Mouse (Mus musculus): ENCODE results near the gene Tmem176b.
"Not testable (repeated sequence)": the region's sequence is repeated elsewhere in the genome, so short reads cannot be mapped to it uniquely, and the experiment has no call there.

The Tmem176b gene

GRCm38 (mm10) chr6:48840973-48841625 is at the start of gene Tmem176b:
Gene Tmem176b (minus strand): TSS chr6:48841496.
- peak; percentile 28 for DNase-seq (ENCODE audit: low read depth)

- no peak for DNase-seq (ENCODE audit: low read depth)
Observed at GRCm38 (mm10) chr6:48876510-48877135, 35.3 kb upstream of the Tmem176b start.

- no peak for DNase-seq (ENCODE audit: low read depth)
Observed at GRCm38 (mm10) chr6:48875515-48875914, 34.2 kb upstream of the Tmem176b start.

- DNase-seq (ENCODE audit: low read depth): no peak
Observed at GRCm38 (mm10) chr6:48874576-48874975, 33.3 kb upstream of the Tmem176b start.

GRCm38 (mm10) chr6:48872596-48872995 is 31.3 kb upstream of the Tmem176b start, which contains the start of gene Aoc1:
Gene Aoc1 (plus strand): TSS chr6:48872896.
- DNase-seq (ENCODE audit: low read depth): no peak

GRCm38 (mm10) chr6:48869774-48870173 is 28.5 kb upstream of the Tmem176b start:
- DNase-seq (ENCODE audit: low read depth): no peak

- DNase-seq (ENCODE audit: low read depth): no peak
Observed at GRCm38 (mm10) chr6:48867158-48867557, 25.9 kb upstream of the Tmem176b start.

GRCm38 (mm10) chr6:48866355-48866950 is 25.2 kb upstream of the Tmem176b start:
- DNase-seq (ENCODE audit: low read depth): not testable (repeated sequence)

- DNase-seq (ENCODE audit: low read depth): no peak
Observed at GRCm38 (mm10) chr6:48865152-48865745, 24.0 kb upstream of the Tmem176b start.

- DNase-seq (ENCODE audit: low read depth): no peak
Observed at GRCm38 (mm10) chr6:48864723-48865122, 23.4 kb upstream of the Tmem176b start.

- no peak for DNase-seq (ENCODE audit: low read depth)
Observed at GRCm38 (mm10) chr6:48864181-48864580, 22.9 kb upstream of the Tmem176b start.

GRCm38 (mm10) chr6:48863488-48863887 is 22.2 kb upstream of the Tmem176b start:
- DNase-seq (ENCODE audit: low read depth): no peak

- DNase-seq (ENCODE audit: low read depth): no peak
Observed at GRCm38 (mm10) chr6:48862816-48863215, 21.5 kb upstream of the Tmem176b start.

- no peak for DNase-seq (ENCODE audit: low read depth)
Observed at GRCm38 (mm10) chr6:48861616-48862280, 20.5 kb upstream of the Tmem176b start.

GRCm38 (mm10) chr6:48860851-48861250 is 19.6 kb upstream of the Tmem176b start:
- DNase-seq (ENCODE audit: low read depth): no peak

- peak; percentile 69 for DNase-seq (ENCODE audit: low read depth)
Observed at GRCm38 (mm10) chr6:48860130-48860815, 19.0 kb upstream of the Tmem176b start.

- peak; percentile 57 for DNase-seq (ENCODE audit: low read depth)
Observed at GRCm38 (mm10) chr6:48857613-48858302, 16.5 kb upstream of the Tmem176b start.

- DNase-seq (ENCODE audit: low read depth): no peak
Observed at GRCm38 (mm10) chr6:48854155-48854554, 12.9 kb upstream of the Tmem176b start.

GRCm38 (mm10) chr6:48851820-48852491 is 10.7 kb upstream of the Tmem176b start:
- no peak for DNase-seq (ENCODE audit: low read depth)

GRCm38 (mm10) chr6:48845086-48845485 is 3.8 kb upstream of the Tmem176b start:
- DNase-seq (ENCODE audit: low read depth): no peak
